Mouse (Mus musculus): ENCODE data around the gene Lysmd2. TPM values are rescaled to one million over a fixed set of nuclear protein-coding genes. Genes with fewer than 3 reads are reported as not detected.

Lysmd2 gene
- 1 to 10 TPM; 2.2 to 4.1 TPM for total RNA-seq (2023)

DNA sequence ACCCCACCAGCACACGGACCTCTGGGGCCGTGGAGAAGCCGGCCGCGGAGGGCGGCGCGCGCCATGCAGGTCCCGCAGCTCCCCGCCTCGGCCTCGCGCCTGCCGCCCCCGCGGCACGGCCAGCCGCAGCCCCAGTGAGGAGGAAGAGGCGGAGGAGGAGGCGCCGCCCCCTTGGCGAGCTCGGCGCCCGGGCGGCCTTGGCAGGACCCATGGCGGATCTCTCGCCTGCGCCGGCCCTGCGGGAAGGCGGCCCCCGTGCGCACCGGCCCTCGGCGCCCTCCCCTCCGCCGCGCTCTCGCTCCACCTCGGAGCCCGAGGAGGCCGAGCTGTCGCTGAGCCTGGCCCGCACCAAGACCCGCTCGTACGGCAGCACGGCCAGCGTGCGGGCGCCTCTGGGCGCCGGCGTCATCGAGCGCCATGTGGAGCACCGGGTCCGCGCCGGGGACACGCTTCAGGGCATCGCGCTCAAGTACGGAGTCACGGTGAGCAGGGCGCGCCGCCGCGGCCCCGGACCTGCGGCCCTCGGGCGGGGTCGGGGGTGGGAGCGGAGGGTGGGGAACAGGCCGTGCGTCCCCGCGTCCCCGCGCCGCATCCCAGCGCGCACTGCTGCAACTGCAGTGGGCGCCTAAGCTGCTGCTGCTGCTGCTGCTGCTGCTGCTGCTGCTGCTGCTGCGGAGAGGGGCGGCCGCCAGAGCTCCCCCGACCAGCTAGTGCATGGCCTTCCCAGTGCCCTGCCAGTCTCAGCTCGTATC, at the start of gene Lysmd2:
Gene Lysmd2, plus strand, starts transcription at position 186 of the 752 bp plus-strand sequence.

DNA sequence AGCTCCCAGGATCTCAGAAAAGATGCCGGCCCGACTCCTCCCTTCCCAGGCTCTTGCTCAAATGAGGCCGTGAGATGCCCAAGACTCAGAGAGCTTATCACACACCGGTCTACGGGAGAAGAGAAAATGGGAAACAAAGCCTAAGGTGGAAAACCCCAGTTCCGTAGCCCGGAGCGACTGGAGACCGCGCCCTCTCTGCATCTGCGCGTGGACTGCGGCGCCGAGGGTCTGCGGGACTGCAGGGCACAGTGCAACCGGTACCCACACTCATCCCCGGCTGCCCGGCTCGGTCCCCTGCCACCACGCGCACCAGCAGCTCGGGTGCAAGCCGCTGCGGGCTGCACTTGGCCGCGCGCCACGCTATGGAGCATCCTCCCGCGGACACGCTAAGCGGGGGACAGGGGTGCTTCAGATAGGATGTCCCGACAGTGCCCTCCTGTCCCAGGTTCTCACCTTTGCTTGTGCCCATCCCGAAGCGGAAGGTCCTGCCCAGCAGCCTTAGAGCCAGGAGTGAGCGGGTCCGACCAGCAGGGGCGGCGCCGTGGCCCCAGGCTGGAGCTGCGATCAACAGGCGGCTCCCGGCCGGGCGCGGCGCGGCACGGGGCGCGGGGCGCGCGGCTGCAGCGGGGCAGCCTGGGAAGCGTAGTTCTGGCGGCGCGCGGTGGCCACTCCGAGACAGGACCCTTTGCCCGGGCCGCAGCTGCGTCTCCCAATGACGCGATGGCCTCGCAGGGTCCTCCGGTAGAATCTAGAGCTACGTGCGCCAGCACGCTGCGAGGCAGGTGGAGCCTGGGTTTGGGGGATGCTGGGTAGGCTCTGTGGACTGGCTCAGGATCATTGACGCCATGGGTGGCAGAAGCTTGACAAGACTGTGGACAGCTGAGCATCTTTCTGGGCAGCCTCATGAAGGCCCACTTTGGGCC, 14.7 kb upstream of the Lysmd2 start, which contains the start of gene Tmod2:
Gene Tmod2, minus strand, starts transcription at position 755 of the 923 bp plus-strand sequence.

DNA sequence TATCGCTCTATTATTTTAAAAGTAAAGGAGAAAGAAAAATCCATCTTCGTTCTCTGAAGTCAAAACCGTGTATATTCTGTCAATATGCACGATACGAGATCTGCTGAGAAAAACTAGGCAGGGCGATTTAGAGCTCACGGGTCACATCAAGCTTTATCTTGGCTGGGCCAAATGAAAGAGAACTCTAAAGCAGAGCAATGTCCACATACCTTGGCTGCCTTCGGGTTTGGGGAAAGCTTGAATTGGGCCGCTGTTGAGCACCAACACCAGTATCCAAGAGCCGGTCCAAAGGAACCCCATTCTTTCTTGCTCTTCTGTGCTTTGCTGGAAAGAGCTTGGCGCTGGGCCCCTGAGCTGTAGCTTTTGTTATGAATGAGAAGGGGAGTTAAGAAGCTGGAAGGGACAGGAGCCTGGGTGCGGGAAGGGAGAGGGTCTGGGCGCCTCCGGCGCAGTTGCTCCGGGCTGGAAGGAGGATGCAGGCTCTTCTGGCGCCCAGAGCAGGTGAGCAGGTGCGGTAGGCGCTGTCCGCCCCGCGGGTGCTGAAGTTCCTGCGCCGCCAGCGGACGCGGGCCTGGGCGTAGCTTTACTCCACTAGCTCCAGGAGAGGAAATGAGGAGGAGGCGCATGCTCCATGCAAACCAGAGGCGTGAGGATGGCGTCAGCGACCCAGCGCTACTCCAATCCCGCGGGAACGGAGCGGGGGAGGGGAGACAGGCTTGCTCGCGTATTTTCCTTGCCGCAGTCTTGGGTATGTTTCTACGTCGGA, 58.1 kb downstream of the Lysmd2 start, which contains the start of gene Scg3:
Gene Scg3, minus strand, starts transcription at position 631 of the 766 bp plus-strand sequence.

Other genes starting within 250 kb of the Lysmd2 start
- gene Mapk6, start 215.7 kb upstream of the Lysmd2 start, total RNA-seq (2023) = 100 to 1,000 TPM in 1 of 2 experiments, 10 to 100 TPM in 1; 98.0 to 110 TPM
- gene Leo1, start 184.2 kb upstream of the Lysmd2 start, total RNA-seq (2023) = 10 to 100 TPM; 18.9 to 19.2 TPM
- 100 to 1,000 TPM; 201 to 208 TPM for gene Tmod3, start 66.1 kb upstream of the Lysmd2 start, total RNA-seq (2023)
- gene Tmod2, start 14.4 kb upstream of the Lysmd2 start, total RNA-seq (2023) = 1 to 10 TPM; 2.6 TPM
- gene Scg3, start 58.3 kb downstream of the Lysmd2 start, total RNA-seq (2023) = not detected
- not detected for gene Bmp5, start 149.6 kb downstream of the Lysmd2 start, total RNA-seq (2023)

Data from B cell, adult 67 days (primary cell).